Mouse (Mus musculus): ENCODE data around the gene Cdhr5. TPM values are rescaled to one million over a fixed set of nuclear protein-coding genes. Genes with fewer than 3 reads are reported as not detected.
A peak's percentile ranks its signal among the peaks of the same experiment; 100 is the strongest.

Gene Cdhr5
- polyA plus RNA-seq, 1 experiment = not detected

- TF ChIP-seq CTCF (IDR thresholded peaks at IDR 0.05; ENCODE audit: insufficient read depth, low read depth, low read length) = no peak
- TF ChIP-seq POLR2A (IDR thresholded peaks at IDR 0.05; ENCODE audit: insufficient read depth, low read depth, low read length) = no peak
- 8% methylated on average over 44 of the region's 44 CpGs for WGBS
- peak overlapping the region; percentile 26 for H3K4me3 ChIP-seq (ENCODE audit: insufficient read depth, low read depth, low read length)
- H3K4me1 ChIP-seq (ENCODE audit: control insufficient read depth, insufficient read depth, low read length) = peaks cover 18% of the 10 kb centered on the region
- H3K27ac ChIP-seq (ENCODE audit: insufficient read depth, low read depth, low read length) = no peak overlapping the region
Measured at GRCm38 (mm10) chr7:141221249-141222125, 55.1 kb downstream of the Cdhr5 start.

- Histone ChIP-seq H3K4me1 (ENCODE audit: control insufficient read depth, insufficient read depth, low read length) (peaks cover 29% of the 10 kb centered on the region), H3K4me3 (ENCODE audit: insufficient read depth, low read depth, low read length) (no peak overlapping the region), H3K27ac (ENCODE audit: insufficient read depth, low read depth, low read length) (no peak overlapping the region)
- no peak for TF ChIP-seq CTCF (IDR thresholded peaks at IDR 0.05; ENCODE audit: insufficient read depth, low read depth, low read length)
- TF ChIP-seq POLR2A (IDR thresholded peaks at IDR 0.05; ENCODE audit: insufficient read depth, low read depth, low read length) = no peak
- WGBS = 57% methylated on average over 1 of the region's 1 CpGs
Measured at GRCm38 (mm10) chr7:141220377-141220776, 56.2 kb downstream of the Cdhr5 start.

GRCm38 (mm10) chr7:141219558-141220099 is 57.0 kb downstream of the Cdhr5 start:
- TF ChIP-seq CTCF (IDR thresholded peaks at IDR 0.05; ENCODE audit: insufficient read depth, low read depth, low read length) (no peak), POLR2A (IDR thresholded peaks at IDR 0.05; ENCODE audit: insufficient read depth, low read depth, low read length) (no peak)
- Histone ChIP-seq H3K4me3 (ENCODE audit: insufficient read depth, low read depth, low read length) (no peak overlapping the region), H3K4me1 (ENCODE audit: control insufficient read depth, insufficient read depth, low read length) (peaks cover 33% of the 10 kb centered on the region), H3K27ac (ENCODE audit: insufficient read depth, low read depth, low read length) (no peak overlapping the region)
- WGBS = 85% methylated on average over 1 of the region's 1 CpGs

Other genes with a start within 250 kb of the Cdhr5 start
- not detected in 2 replicates for gene Gm17387, start 247.7 kb downstream of the Cdhr5 start, polyA plus RNA-seq (2012; ENCODE audit: insufficient read depth, insufficient read length, low replicate concordance, missing spikeins)
- gene B4galnt4, start 215.7 kb downstream of the Cdhr5 start, polyA plus RNA-seq (2012; ENCODE audit: insufficient read depth, insufficient read length, low replicate concordance, missing spikeins) = not detected in 2 replicates
- not detected in 2 replicates for gene Pkp3, start 198.6 kb downstream of the Cdhr5 start, polyA plus RNA-seq (2012; ENCODE audit: insufficient read depth, insufficient read length, low replicate concordance, missing spikeins)
- gene Sigirr, start 176.2 kb downstream of the Cdhr5 start, polyA plus RNA-seq (2012; ENCODE audit: insufficient read depth, insufficient read length, low replicate concordance, missing spikeins) = not detected in 2 replicates
- not detected in 2 replicates for gene Ano9, start 159.0 kb downstream of the Cdhr5 start, polyA plus RNA-seq (2012; ENCODE audit: insufficient read depth, insufficient read length, low replicate concordance, missing spikeins)
- not detected in 2 replicates for gene Ptdss2, start 154.4 kb downstream of the Cdhr5 start, polyA plus RNA-seq (2012; ENCODE audit: insufficient read depth, insufficient read length, low replicate concordance, missing spikeins)
- gene Rnh1, start 103.9 kb downstream of the Cdhr5 start, polyA plus RNA-seq (2012; ENCODE audit: insufficient read depth, insufficient read length, low replicate concordance, missing spikeins) = not detected in 2 replicates
- gene Hras, start 82.8 kb downstream of the Cdhr5 start, polyA plus RNA-seq (2012; ENCODE audit: insufficient read depth, insufficient read length, low replicate concordance, missing spikeins) = not detected in 2 replicates
- gene Lrrc56, start 82.6 kb downstream of the Cdhr5 start, polyA plus RNA-seq (2012; ENCODE audit: insufficient read depth, insufficient read length, low replicate concordance, missing spikeins) = not detected in 2 replicates
- gene Lmntd2, start 62.7 kb downstream of the Cdhr5 start, polyA plus RNA-seq (2012; ENCODE audit: insufficient read depth, insufficient read length, low replicate concordance, missing spikeins) = not detected in 2 replicates
- gene Rassf7, start 60.9 kb downstream of the Cdhr5 start, polyA plus RNA-seq (2012; ENCODE audit: insufficient read depth, insufficient read length, low replicate concordance, missing spikeins) = not detected in 2 replicates
- gene Phrf1, start 48.0 kb downstream of the Cdhr5 start, polyA plus RNA-seq (2012; ENCODE audit: insufficient read depth, insufficient read length, low replicate concordance, missing spikeins) = not detected in 2 replicates
- not detected in 2 replicates for gene Irf7, start 10.3 kb downstream of the Cdhr5 start, polyA plus RNA-seq (2012; ENCODE audit: insufficient read depth, insufficient read length, low replicate concordance, missing spikeins)
- gene Sct, start 2.3 kb upstream of the Cdhr5 start, polyA plus RNA-seq (2012; ENCODE audit: insufficient read depth, insufficient read length, low replicate concordance, missing spikeins) = not detected in 2 replicates
- gene Drd4, start 15.2 kb upstream of the Cdhr5 start, polyA plus RNA-seq (2012; ENCODE audit: insufficient read depth, insufficient read length, low replicate concordance, missing spikeins) = not detected in 2 replicates
- gene Deaf1, start 50.9 kb upstream of the Cdhr5 start, polyA plus RNA-seq (2012; ENCODE audit: insufficient read depth, insufficient read length, low replicate concordance, missing spikeins) = not detected in 2 replicates
- gene Tmem80, start 51.0 kb upstream of the Cdhr5 start, polyA plus RNA-seq (2012; ENCODE audit: insufficient read depth, insufficient read length, low replicate concordance, missing spikeins) = not detected in 2 replicates
- not detected in 2 replicates for gene Eps8l2, start 62.1 kb upstream of the Cdhr5 start, polyA plus RNA-seq (2012; ENCODE audit: insufficient read depth, insufficient read length, low replicate concordance, missing spikeins)
- not detected in 2 replicates for gene Taldo1, start 115.4 kb upstream of the Cdhr5 start, polyA plus RNA-seq (2012; ENCODE audit: insufficient read depth, insufficient read length, low replicate concordance, missing spikeins)
- not detected in 2 replicates for gene Gatd1, start 137.3 kb upstream of the Cdhr5 start, polyA plus RNA-seq (2012; ENCODE audit: insufficient read depth, insufficient read length, low replicate concordance, missing spikeins)
- 518 TPM in 1 of 2 replicates, not detected in the other for gene Cend1, start 152.7 kb upstream of the Cdhr5 start, polyA plus RNA-seq (2012; ENCODE audit: insufficient read depth, insufficient read length, low replicate concordance, missing spikeins)
- gene Slc25a22, start 161.1 kb upstream of the Cdhr5 start, polyA plus RNA-seq (2012; ENCODE audit: insufficient read depth, insufficient read length, low replicate concordance, missing spikeins) = not detected in 2 replicates
- gene Pidd1, start 167.2 kb upstream of the Cdhr5 start, polyA plus RNA-seq (2012; ENCODE audit: insufficient read depth, insufficient read length, low replicate concordance, missing spikeins) = not detected in 2 replicates
- 977 TPM in 1 of 2 replicates, not detected in the other for gene Rplp2, start 170.6 kb upstream of the Cdhr5 start, polyA plus RNA-seq (2012; ENCODE audit: insufficient read depth, insufficient read length, low replicate concordance, missing spikeins)
- gene Pnpla2, start 178.4 kb upstream of the Cdhr5 start, polyA plus RNA-seq (2012; ENCODE audit: insufficient read depth, insufficient read length, low replicate concordance, missing spikeins) = not detected in 2 replicates
- not detected in 2 replicates for gene Cracr2b, start 184.3 kb upstream of the Cdhr5 start, polyA plus RNA-seq (2012; ENCODE audit: insufficient read depth, insufficient read length, low replicate concordance, missing spikeins)
- gene Cd151, start 190.6 kb upstream of the Cdhr5 start, polyA plus RNA-seq (2012; ENCODE audit: insufficient read depth, insufficient read length, low replicate concordance, missing spikeins) = not detected in 2 replicates
- gene Polr2l, start 198.3 kb upstream of the Cdhr5 start, polyA plus RNA-seq (2012; ENCODE audit: insufficient read depth, insufficient read length, low replicate concordance, missing spikeins) = not detected in 2 replicates
- gene Tspan4, start 198.5 kb upstream of the Cdhr5 start, polyA plus RNA-seq (2012; ENCODE audit: insufficient read depth, insufficient read length, low replicate concordance, missing spikeins) = not detected in 2 replicates

Measured in olfactory bulb, adult 2 months (tissue).